Comparison of ENCODE assay signal across 4 mouse cellular contexts in the genomic region with DNA sequence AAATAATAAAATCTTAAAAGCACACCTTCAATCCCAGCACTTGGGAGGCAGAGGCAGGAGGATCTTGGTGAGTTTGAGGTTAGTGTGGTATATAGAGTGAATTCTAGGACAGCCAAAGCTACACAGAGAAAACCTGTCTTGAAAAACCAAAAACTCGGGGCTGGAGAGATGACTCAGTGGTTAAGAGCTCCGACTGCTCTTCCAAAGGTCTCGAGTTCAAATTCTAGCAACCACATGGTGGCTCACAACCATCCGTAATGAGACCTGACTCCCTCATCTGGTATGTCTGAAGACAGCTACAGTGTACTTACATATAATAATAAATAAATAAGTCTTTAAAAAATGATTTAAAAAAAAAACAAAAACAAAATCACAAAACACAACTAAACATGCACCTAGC. TPM values are rescaled to one million over a fixed set of nuclear protein-coding genes. Genes with fewer than 3 reads are reported as not detected.
DNase-seq lines count a peak whose midpoint lies in the region; TF ChIP-seq lines count a peak whose summit lies in the region.
"Not testable (repeated sequence)": the region's sequence is repeated elsewhere in the genome, so short reads cannot be mapped to it uniquely, and the experiment has no call there.

No protein-coding gene starts in this region.

- not testable (repeated sequence) for H3K36me3 ChIP-seq in myocyte (ENCODE audit: control insufficient read depth, insufficient read depth)

- not testable (repeated sequence) for H3ac ChIP-seq in myocyte (ENCODE audit: control insufficient read depth, insufficient read length)

- not testable (repeated sequence) for H3K79me2 ChIP-seq in myocyte (ENCODE audit: control insufficient read depth, insufficient read depth)

- DNase-seq in 3134 (ENCODE audit: extremely low read depth, insufficient read length, low spot score) (peak; percentile 76), 3T3-L1 (ENCODE audit: low read depth, low spot score) (peak; percentile 91), NIH3T3 (ENCODE audit: low read depth) (peak; percentile 68)

- H3K27me3 ChIP-seq in myocyte (ENCODE audit: control insufficient read depth, insufficient read depth, insufficient read length) = not testable (repeated sequence)

- H3K4me3 ChIP-seq in myocyte = not testable (repeated sequence)

- peak overlapping the region; percentile 58 for H3K4me2 ChIP-seq in myocyte (ENCODE audit: low read depth)

- TF ChIP-seq POLR2A in myocyte (IDR thresholded peaks at IDR 0.05; ENCODE audit: insufficient read length, low read depth) = not testable (repeated sequence)

RNA-seq across cellular contexts. Expression of gene Slc25a12, which starts 4.7 kb away (rescaled TPM):
- 40.7 TPM for polyA plus RNA-seq in myocyte (2012; fragmentation: generic; extraction: Trizol)

RNA-seq across cellular contexts. Expression of gene Hat1, which starts 16.5 kb away (rescaled TPM):
- polyA plus RNA-seq in myocyte (2012; fragmentation: generic; extraction: Trizol) = 16.0 TPM
